Mouse (Mus musculus): Measurements from ENCODE around the gene Sp2.

GRCm38 (mm10) chr11:96931327-96932062 is 51.3 kb downstream of the Sp2 start:
- TF ChIP-seq TAL1 (IDR thresholded peaks at IDR 0.05; ENCODE audit: low read length): no peak
- TF ChIP-seq GATA1 (IDR thresholded peaks at IDR 0.05; ENCODE audit: low read length): no peak

All from erythroblast, embryonic 14.5 days (primary cell).